Mouse (Mus musculus) thymus, postnatal 25 days (tissue): ENCODE measurements around the gene Slc16a13.

ENCODE experiments used
- DNase-seq: peaks from one replicate; pipeline ENCODE4 v3.0.0; 2022

Slc16a13 gene

GRCm38 (mm10) chr11:70230239-70230727 lies 9.4 kb upstream of the Slc16a13 start:
- DNase-seq = peak; percentile 84

- no peak for DNase-seq
These were observed 8.6 kb upstream of the Slc16a13 start, which contains the start of gene Bcl6b for GRCm38 (mm10) chr11:70229260-70230010. Gene Bcl6b, minus strand, starts transcription at chr11:70229798.

GRCm38 (mm10) chr11:70228828-70229227 lies 8.0 kb upstream of the Slc16a13 start:
- DNase-seq = peak; percentile 81

- no peak for DNase-seq
These were observed 6.9 kb upstream of the Slc16a13 start for GRCm38 (mm10) chr11:70227661-70228245.

- no peak for DNase-seq
These were observed 6.3 kb upstream of the Slc16a13 start for GRCm38 (mm10) chr11:70227126-70227525.

GRCm38 (mm10) chr11:70226602-70226890 lies 5.7 kb upstream of the Slc16a13 start:
- no peak for DNase-seq

- DNase-seq = no peak
These were observed 5.1 kb upstream of the Slc16a13 start for GRCm38 (mm10) chr11:70225798-70226601.

- DNase-seq = no peak
These were observed 2.9 kb upstream of the Slc16a13 start for GRCm38 (mm10) chr11:70223724-70224123.

- no peak for DNase-seq
These were observed 988 bp upstream of the Slc16a13 start for GRCm38 (mm10) chr11:70221603-70222500.

GRCm38 (mm10) chr11:70220323-70220722 lies 541 bp downstream of the Slc16a13 start:
- no peak for DNase-seq

- DNase-seq = no peak
These were observed 991 bp downstream of the Slc16a13 start for GRCm38 (mm10) chr11:70219873-70220272.

GRCm38 (mm10) chr11:70218741-70219470 lies 2.0 kb downstream of the Slc16a13 start:
- no peak for DNase-seq

- DNase-seq = no peak
These were observed 2.8 kb downstream of the Slc16a13 start for GRCm38 (mm10) chr11:70218039-70218438.

- no peak for DNase-seq
These were observed 4.8 kb downstream of the Slc16a13 start for GRCm38 (mm10) chr11:70216103-70216502.

GRCm38 (mm10) chr11:70215301-70215700 lies 5.6 kb downstream of the Slc16a13 start:
- DNase-seq = no peak

- no peak for DNase-seq
These were observed 6.0 kb downstream of the Slc16a13 start for GRCm38 (mm10) chr11:70214856-70215209.

- DNase-seq = no peak
These were observed 6.5 kb downstream of the Slc16a13 start for GRCm38 (mm10) chr11:70214191-70214855.

GRCm38 (mm10) chr11:70213736-70214135 lies 7.1 kb downstream of the Slc16a13 start:
- no peak for DNase-seq

GRCm38 (mm10) chr11:70212896-70213295 lies 8.0 kb downstream of the Slc16a13 start:
- peak; percentile 52 for DNase-seq

GRCm38 (mm10) chr11:70212423-70212822 lies 8.4 kb downstream of the Slc16a13 start, which contains the start of gene Slc16a11:
Gene Slc16a11, plus strand, starts transcription at chr11:70212752.
- DNase-seq = no peak

- DNase-seq = no peak
These were observed 8.9 kb downstream of the Slc16a13 start for GRCm38 (mm10) chr11:70211972-70212371.
